ENCODE assay signal across 9 mouse cellular contexts in genomic region chr6:34921941-34922340, GRCm38 (mm10). TPM values are rescaled to one million over a fixed set of nuclear protein-coding genes. Genes with fewer than 3 reads are reported as not detected.
DNase-seq lines count a peak whose midpoint lies in the region; ATAC-seq and TF ChIP-seq lines count a peak whose summit lies in the region.
"Had no signal": no experiment of that assay in that cellular context is flagged by ENCODE, and none has a peak within 500 bp of the region (broad histone marks: within the 10 kb centered on the region; RNA-seq: fewer than 3 reads in every experiment).

No protein-coding gene starts in this region.

- H3K27ac ChIP-seq in intestine, postnatal 0 days (ENCODE audit: low read depth, low read length), result no peak overlapping the region
- H3K27ac ChIP-seq in lung, postnatal 0 days (ENCODE audit: low read length), result no peak overlapping the region

- no peaks in the 10 kb centered on the region for H3K9me3 ChIP-seq in intestine, postnatal 0 days (ENCODE audit: control insufficient read depth)
- H3K9me3 ChIP-seq in lung, postnatal 0 days (ENCODE audit: low read length), result no peaks in the 10 kb centered on the region

- no peak overlapping the region for H3K9ac ChIP-seq in intestine, postnatal 0 days (ENCODE audit: low read depth, low read length)
- no peak overlapping the region for H3K9ac ChIP-seq in lung, postnatal 0 days (replicated peaks; ENCODE audit: low read depth)

- WGBS in intestine, postnatal 0 days, result 66% methylated on average over 14 of the region's 14 CpGs
- WGBS in lung, postnatal 0 days, result 49% methylated on average over 9 of the region's 14 CpGs

- peak; percentile 96 for TF ChIP-seq CTCF in intestine, postnatal 0 days (IDR thresholded peaks at IDR 0.05; ENCODE audit: low read depth)
- peak; percentile 96 for TF ChIP-seq CTCF in lung, postnatal 0 days (IDR thresholded peaks at IDR 0.05)

- no peak for TF ChIP-seq EP300 in lung, postnatal 0 days (IDR thresholded peaks at IDR 0.05)

- no peaks in the 10 kb centered on the region for H3K4me1 ChIP-seq in intestine, postnatal 0 days (replicated peaks; ENCODE audit: control insufficient read depth, insufficient read depth, low read length)
- H3K4me1 ChIP-seq in lung, postnatal 0 days (ENCODE audit: insufficient read depth, low read depth, low read length), result no peaks in the 10 kb centered on the region

- H3K27me3 ChIP-seq in intestine, postnatal 0 days (replicated peaks; ENCODE audit: control insufficient read depth, insufficient read depth, low read length), result no peaks in the 10 kb centered on the region
- no peaks in the 10 kb centered on the region for H3K27me3 ChIP-seq in lung, postnatal 0 days (replicated peaks; ENCODE audit: insufficient read depth, low read length)

- no peak overlapping the region for H3K4me3 ChIP-seq in intestine, postnatal 0 days (ENCODE audit: low read depth, low read length)
- H3K4me3 ChIP-seq in lung, postnatal 0 days (ENCODE audit: low read depth, low read length), result no peak overlapping the region

- peak; percentile 48 for DNase-seq in adrenal gland, postnatal 10 days
- no peak for DNase-seq in adrenal gland, postnatal 4 days (ENCODE audit: low spot score in 2 of 2)
- peak; percentile 10 for DNase-seq in right cerebral cortex, postnatal 14 days
- DNase-seq in right cerebral cortex, postnatal 36 days (ENCODE audit: low spot score in 2 of 2), result no peak
- DNase-seq in embryo, embryonic 9.5 days (ENCODE audit: extremely low spot score), result peak; percentile 43
- DNase-seq in lung, postnatal 0 days (ENCODE audit: low spot score), result peak; percentile 82
- DNase-seq in testis, postnatal 14 days (ENCODE audit: low spot score), result peak; percentile 81

- peak; percentile 39; the same call in 1 of the 2 replicates for ATAC-seq in intestine, postnatal 0 days
- peak; percentile 84 for ATAC-seq in lung, postnatal 0 days

- no peaks in the 10 kb centered on the region for H3K36me3 ChIP-seq in intestine, postnatal 0 days (ENCODE audit: control insufficient read depth, insufficient read depth)
- no peaks in the 10 kb centered on the region for H3K36me3 ChIP-seq in lung, postnatal 0 days (ENCODE audit: insufficient read depth, low read length)

- H3K4me2 ChIP-seq in intestine, postnatal 0 days (replicated peaks; ENCODE audit: low read depth), result no peak overlapping the region
- H3K4me2 ChIP-seq in lung, postnatal 0 days (replicated peaks; ENCODE audit: low read depth, low read length), result no peak overlapping the region

RNA-seq across cellular contexts. Expression of gene Stra8, which starts 2.0 kb away (rescaled TPM):
- total RNA-seq in adrenal gland, postnatal 10 days (2021), result not detected
- not detected for total RNA-seq in adrenal gland, postnatal 4 days (2021)
- polyA plus RNA-seq in intestine, postnatal 0 days (2015; fragmentation: Nextera tagmentation; extraction: Ambion mirVana), result not detected in 2 replicates
- 0.10 TPM in 1 of 2 replicates, not detected in the other for polyA plus RNA-seq in lung, postnatal 0 days (2015; fragmentation: Nextera tagmentation; extraction: Ambion mirVana)
- total RNA-seq: layer of hippocampus, postnatal 10 days had no signal

RNA-seq across cellular contexts. Expression of gene Wdr91, which starts 11.3 kb away (rescaled TPM):
- total RNA-seq in adrenal gland, postnatal 10 days (2021), result 10 to 100 TPM; 21.0 to 27.3 TPM
- 10 to 100 TPM; 23.9 to 24.7 TPM for total RNA-seq in adrenal gland, postnatal 4 days (2021)
- polyA plus RNA-seq in intestine, postnatal 0 days (2015; fragmentation: Nextera tagmentation; extraction: Ambion mirVana), result 5.7 and 6.9 TPM in 2 replicates
- polyA plus RNA-seq in lung, postnatal 0 days (2015; fragmentation: Nextera tagmentation; extraction: Ambion mirVana), result 19.9 and 21.1 TPM in 2 replicates

RNA-seq across cellular contexts. Expression of gene Cyren, which starts 44.1 kb away (rescaled TPM):
- 1 to 10 TPM; 6.2 to 8.8 TPM for total RNA-seq in adrenal gland, postnatal 10 days (2021)
- total RNA-seq in adrenal gland, postnatal 4 days (2021), result 1 to 10 TPM; 8.8 to 9.8 TPM
- polyA plus RNA-seq in intestine, postnatal 0 days (2015; fragmentation: Nextera tagmentation; extraction: Ambion mirVana), result 6.2 and 6.8 TPM in 2 replicates
- polyA plus RNA-seq in lung, postnatal 0 days (2015; fragmentation: Nextera tagmentation; extraction: Ambion mirVana), result 12.6 and 13.8 TPM in 2 replicates

RNA-seq across cellular contexts. Expression of gene Tmem140, which starts 59.0 kb away (rescaled TPM):
- total RNA-seq in adrenal gland, postnatal 10 days (2021), result 10 to 100 TPM; 23.8 to 34.7 TPM
- total RNA-seq in adrenal gland, postnatal 4 days (2021), result 10 to 100 TPM; 15.4 to 16.8 TPM
- polyA plus RNA-seq in intestine, postnatal 0 days (2015; fragmentation: Nextera tagmentation; extraction: Ambion mirVana), result 12.9 and 25.0 TPM in 2 replicates
- 30.6 and 34.9 TPM in 2 replicates for polyA plus RNA-seq in lung, postnatal 0 days (2015; fragmentation: Nextera tagmentation; extraction: Ambion mirVana)

Comparison
In these comparisons a context has a peak if more than half of its experiments do, and no peak if none do; other contexts are left out.
1. DNase-seq: peak in adrenal gland, postnatal 10 days (single experiment), right cerebral cortex, postnatal 14 days (single experiment), embryo, embryonic 9.5 days (single experiment), lung, postnatal 0 days (single experiment) and testis, postnatal 14 days (single experiment); none in adrenal gland, postnatal 4 days (0 of 2) and right cerebral cortex, postnatal 36 days (0 of 2).